Mouse (Mus musculus): Measurements from ENCODE around the gene Gm28036.
"Not testable (repeated sequence)": the region's sequence is repeated elsewhere in the genome, so short reads cannot be mapped to it uniquely, and the experiment has no call there.

Gene Gm28036

GRCm38 (mm10) chr2:156126992-156127391, at the start of gene Gm28036:
TSS of gene Gm28036 (minus strand) at chr2:156127092.
- no peak for DNase-seq (ENCODE audit: low spot score in 2 of 2)

GRCm38 (mm10) chr2:156166557-156166956, 39.7 kb upstream of the Gm28036 start:
- DNase-seq (ENCODE audit: low spot score in 2 of 2) = no peak

- no peak for DNase-seq (ENCODE audit: low spot score in 2 of 2)
Observed at GRCm38 (mm10) chr2:156165478-156165877, 38.6 kb upstream of the Gm28036 start.

- no peak for DNase-seq (ENCODE audit: low spot score in 2 of 2)
Observed at GRCm38 (mm10) chr2:156151538-156151937, 24.6 kb upstream of the Gm28036 start.

GRCm38 (mm10) chr2:156147316-156147915, 20.5 kb upstream of the Gm28036 start:
- DNase-seq (ENCODE audit: low spot score in 2 of 2) = no peak

- DNase-seq (ENCODE audit: low spot score in 2 of 2) = no peak
Observed at GRCm38 (mm10) chr2:156146272-156146989, 19.5 kb upstream of the Gm28036 start.

GRCm38 (mm10) chr2:156145486-156146130, 18.7 kb upstream of the Gm28036 start:
- no peak for DNase-seq (ENCODE audit: low spot score in 2 of 2)

- DNase-seq (ENCODE audit: low spot score in 2 of 2) = peak; percentile 94
Observed at GRCm38 (mm10) chr2:156143953-156144724, 17.2 kb upstream of the Gm28036 start, which contains the start of the genes Romo1 and Nfs1. TSS of gene Romo1 (plus strand) at chr2:156144039. TSS of gene Nfs1 (minus strand) at chr2:156144186.

GRCm38 (mm10) chr2:156143367-156143766, 16.5 kb upstream of the Gm28036 start:
- peak in 1 of 2 experiments; percentile 4 for DNase-seq (ENCODE audit: low spot score in 2 of 2)

GRCm38 (mm10) chr2:156142820-156143219, 15.9 kb upstream of the Gm28036 start:
- DNase-seq (ENCODE audit: low spot score in 2 of 2) = no peak

- DNase-seq (ENCODE audit: low spot score in 2 of 2) = no peak
Observed at GRCm38 (mm10) chr2:156135695-156136094, 8.8 kb upstream of the Gm28036 start.

- no peak for DNase-seq (ENCODE audit: low spot score in 2 of 2)
Observed at GRCm38 (mm10) chr2:156134161-156134560, 7.3 kb upstream of the Gm28036 start.

- no peak for DNase-seq (ENCODE audit: low spot score in 2 of 2)
Observed at GRCm38 (mm10) chr2:156123731-156124130, 3.2 kb downstream of the Gm28036 start.

GRCm38 (mm10) chr2:156119566-156119965, 7.3 kb downstream of the Gm28036 start:
- no peak for DNase-seq (ENCODE audit: low spot score in 2 of 2)

GRCm38 (mm10) chr2:156112080-156112423, 14.8 kb downstream of the Gm28036 start:
- not testable (repeated sequence) for DNase-seq (ENCODE audit: low spot score in 2 of 2)

GRCm38 (mm10) chr2:156111358-156112079, 15.4 kb downstream of the Gm28036 start, which contains the start of the genes Cpne1 and Rbm12:
TSS of gene Cpne1 (minus strand) at chr2:156111965.
TSS of gene Rbm12 (minus strand) at chr2:156111978.
- peak; percentile 90 to 92 for DNase-seq (ENCODE audit: low spot score in 2 of 2)

- DNase-seq (ENCODE audit: low spot score in 2 of 2) = peak; percentile 29 to 32
Observed at GRCm38 (mm10) chr2:156110627-156111357, 16.1 kb downstream of the Gm28036 start.

GRCm38 (mm10) chr2:156091926-156092325, 35.0 kb downstream of the Gm28036 start:
- no peak for DNase-seq (ENCODE audit: low spot score in 2 of 2)

GRCm38 (mm10) chr2:156089799-156090198, 37.1 kb downstream of the Gm28036 start:
- DNase-seq (ENCODE audit: low spot score in 2 of 2) = peak in 1 of 2 experiments; percentile 44

- no peak for DNase-seq (ENCODE audit: low spot score in 2 of 2)
Observed at GRCm38 (mm10) chr2:156087391-156088110, 39.3 kb downstream of the Gm28036 start.
